ENCODE assay signal across 11 mouse cellular contexts in the genomic region with DNA sequence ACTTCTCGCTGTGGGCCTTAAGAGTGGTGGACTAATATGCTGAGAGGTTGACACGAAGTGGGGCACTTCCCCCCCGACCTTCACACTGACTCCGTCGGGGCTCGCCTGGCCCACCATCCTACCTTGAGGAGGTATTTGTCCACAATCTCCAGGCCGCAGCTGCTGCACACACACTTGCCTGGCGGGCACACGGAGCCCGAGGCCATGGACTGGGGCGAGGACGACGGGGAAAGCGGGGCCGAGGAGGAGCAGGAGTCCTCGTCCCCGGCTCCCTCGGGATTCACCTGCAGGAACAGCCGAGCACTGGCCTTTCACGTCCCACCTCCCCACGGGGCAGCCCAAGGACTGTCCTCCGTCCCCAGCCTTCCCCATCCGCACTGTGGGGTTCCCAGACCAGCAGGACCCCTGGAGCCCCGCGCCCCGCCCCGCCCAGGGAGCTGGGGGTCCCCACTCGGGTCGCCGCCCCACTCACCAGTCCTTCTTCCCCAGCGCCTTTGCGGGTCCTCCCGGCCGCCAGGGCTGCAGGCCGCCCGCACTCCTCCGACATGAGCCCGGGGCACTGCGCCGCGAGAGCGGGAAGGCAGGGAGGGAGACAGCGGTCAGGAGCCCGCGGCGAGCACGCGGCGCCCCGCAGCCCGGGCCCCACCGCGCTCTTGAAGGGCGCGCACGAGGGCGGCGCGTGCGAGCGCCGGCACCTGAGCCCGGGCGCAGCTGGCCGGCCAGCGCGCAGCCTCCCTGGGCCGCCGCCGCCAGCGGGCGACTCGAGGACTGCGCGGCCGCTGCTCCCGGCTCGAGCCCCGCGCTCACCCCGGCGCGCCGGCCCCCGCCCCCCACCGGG. TPM values are rescaled to one million over a fixed set of nuclear protein-coding genes. Genes with fewer than 3 reads are reported as not detected.
A peak's percentile ranks its signal among the peaks of the same experiment; 100 is the strongest.
DNase-seq lines count a peak whose midpoint lies in the region; ATAC-seq and TF ChIP-seq lines count a peak whose summit lies in the region.
"Had no signal": no experiment of that assay in that cellular context is flagged by ENCODE, and none has a peak within 500 bp of the region (broad histone marks: within the 10 kb centered on the region; RNA-seq: fewer than 3 reads in every experiment).

No protein-coding gene starts in this region.

- peak overlapping the region; percentile 51 for H3K9ac ChIP-seq in embryonic facial prominence, embryonic 15.5 days
- peak overlapping the region; percentile 17; the same call in 1 of the 2 replicates for H3K9ac ChIP-seq in intestine, embryonic 15.5 days
- peak overlapping the region; percentile 25; the same call in 1 of the 2 replicates for H3K9ac ChIP-seq in midbrain, embryonic 15.5 days

- peaks cover 6% of the 10 kb centered on the region; the same call in 1 of the 2 replicates for H3K4me1 ChIP-seq in kidney, adult 2 months (ENCODE audit: control insufficient read depth, insufficient read depth, low read length)
- H3K4me1 ChIP-seq in embryonic facial prominence, embryonic 15.5 days = peaks cover 30% of the 10 kb centered on the region
- peaks cover 18% of the 10 kb centered on the region for H3K4me1 ChIP-seq in intestine, embryonic 15.5 days (replicated peaks)
- peaks cover 13% of the 10 kb centered on the region for H3K4me1 ChIP-seq in midbrain, embryonic 15.5 days

- no peak for TF ChIP-seq CTCF in kidney, adult 2 months (conservative IDR thresholded peaks at IDR 0.05; ENCODE audit: insufficient read depth, insufficient read length, low read depth, low read length)

- no peak overlapping the region for H3K4me3 ChIP-seq in kidney, adult 2 months (ENCODE audit: insufficient read depth, low read depth, low read length)
- peak overlapping the region; percentile 50 for H3K4me3 ChIP-seq in embryonic facial prominence, embryonic 15.5 days (replicated peaks)
- peak overlapping the region; percentile 40 for H3K4me3 ChIP-seq in intestine, embryonic 15.5 days (replicated peaks)
- peak overlapping the region; percentile 39 for H3K4me3 ChIP-seq in midbrain, embryonic 15.5 days

- 5% methylated on average over 85 of the region's 86 CpGs for WGBS in kidney, adult 2 months
- WGBS in embryonic facial prominence, embryonic 15.5 days = under 1% methylated on average over 76 of the region's 86 CpGs
- WGBS in intestine, embryonic 15.5 days = under 1% methylated on average over 81 of the region's 86 CpGs
- WGBS in midbrain, embryonic 15.5 days = 1% methylated on average over 68 of the region's 86 CpGs

- H3K9me3 ChIP-seq in embryonic facial prominence, embryonic 15.5 days (replicated peaks) = no peaks in the 10 kb centered on the region
- H3K9me3 ChIP-seq in intestine, embryonic 15.5 days = no peaks in the 10 kb centered on the region
- H3K9me3 ChIP-seq in midbrain, embryonic 15.5 days = no peaks in the 10 kb centered on the region

- H3K27me3 ChIP-seq in kidney, adult 2 months (replicated peaks; ENCODE audit: control insufficient read depth, insufficient read depth, low read length) = peaks cover 15% of the 10 kb centered on the region
- H3K27me3 ChIP-seq in embryonic facial prominence, embryonic 15.5 days = peaks cover 75% of the 10 kb centered on the region
- H3K27me3 ChIP-seq in intestine, embryonic 15.5 days (replicated peaks) = peaks cover 69% of the 10 kb centered on the region
- H3K27me3 ChIP-seq in midbrain, embryonic 15.5 days (replicated peaks) = peaks cover 58% of the 10 kb centered on the region

- no peaks in the 10 kb centered on the region for H3K36me3 ChIP-seq in kidney, adult 2 months (ENCODE audit: control insufficient read depth, insufficient read depth, low read length)
- H3K36me3 ChIP-seq in embryonic facial prominence, embryonic 15.5 days = no peaks in the 10 kb centered on the region
- no peaks in the 10 kb centered on the region for H3K36me3 ChIP-seq in intestine, embryonic 15.5 days
- H3K36me3 ChIP-seq in midbrain, embryonic 15.5 days (replicated peaks) = no peaks in the 10 kb centered on the region

- H3K4me2 ChIP-seq in embryonic facial prominence, embryonic 15.5 days (replicated peaks) = peak overlapping the region; percentile 72
- peak overlapping the region; percentile 74 for H3K4me2 ChIP-seq in intestine, embryonic 15.5 days (replicated peaks)
- H3K4me2 ChIP-seq in midbrain, embryonic 15.5 days = peak overlapping the region; percentile 73

- peak; percentile 68 for ATAC-seq in embryonic facial prominence, embryonic 15.5 days (ENCODE audit: insufficient number of reproducible peaks, low FRiP score, low TSS enrichment, low read depth)
- ATAC-seq in intestine, embryonic 15.5 days = peak; percentile 83
- ATAC-seq in midbrain, embryonic 15.5 days (replicated peaks) = peak; percentile 87
- ATAC-seq in megakaryocyte progenitor cell, adult 5-6 weeks (replicated peaks; ENCODE audit: poor library complexity) = no peak
- ATAC-seq: Patski had no signal

- H3K27ac ChIP-seq in kidney, adult 2 months (ENCODE audit: insufficient read depth, low read depth, low read length) = no peak overlapping the region
- H3K27ac ChIP-seq in embryonic facial prominence, embryonic 15.5 days (replicated peaks) = peak overlapping the region; percentile 75
- no peak overlapping the region for H3K27ac ChIP-seq in intestine, embryonic 15.5 days
- H3K27ac ChIP-seq in midbrain, embryonic 15.5 days = no peak overlapping the region

- TF ChIP-seq POLR2A in kidney, adult 2 months (IDR thresholded peaks at IDR 0.05; ENCODE audit: low read depth, low read length) = no peak

- DNase-seq in kidney, adult 2 months = peak; percentile 12
- no peak for DNase-seq in kidney, postnatal 14 days
- no peak for DNase-seq in spleen, postnatal 36 days (ENCODE audit: low spot score in 2 of 2)
- no peak for DNase-seq in natural killer cell, adult 2 months (ENCODE audit: low spot score in 2 of 2)

RNA-seq across cellular contexts. Expression of gene Lhx8, which starts 2.4 kb away (rescaled TPM):
- polyA plus RNA-seq in kidney, adult 2 months (2012; rRNA removed) = 0.27 TPM in 1 of 2 replicates, not detected in the other
- 29.9 and 33.6 TPM in 2 replicates for polyA plus RNA-seq in embryonic facial prominence, embryonic 15.5 days (2015; fragmentation: Nextera tagmentation; extraction: Ambion mirVana)
- polyA plus RNA-seq in intestine, embryonic 15.5 days (2015; fragmentation: Nextera tagmentation; extraction: Ambion mirVana) = 0.13 and 0.19 TPM in 2 replicates
- 1.9 and 4.4 TPM in 2 replicates for polyA plus RNA-seq in midbrain, embryonic 15.5 days (2015; fragmentation: Nextera tagmentation; extraction: Ambion mirVana)
- not detected in 2 replicates for total RNA-seq in megakaryocyte progenitor cell, adult 5-6 weeks (2015)
- total RNA-seq in megakaryocyte progenitor cell, adult 5-6 weeks (2017) = not detected in 2 replicates
- total RNA-seq: heart, adult 18-20 months had no signal
- polyA plus RNA-seq: Patski; spleen, adult 2 months had no signal
